Mouse (Mus musculus) heart, postnatal 25 days (tissue): Measurements from ENCODE around the gene Dzip1. TPM values are rescaled to one million over a fixed set of nuclear protein-coding genes. Genes with fewer than 3 reads are reported as not detected.

Source experiments
- DNase-seq: peaks from one replicate; pipeline ENCODE4 v3.0.0; 2022; ENCODE audit warnings: low spot score
- intact Hi-C: fragments of 180-260 bp; cut with DNase I; formaldehyde crosslinking; loops from one replicate; pipeline ENCODE4 v1.15.1; 2025
- total RNA-seq, 2 experiments: library from RNA; stranded (reverse); gene quantifications; 2 replicates each; pipeline ENCODE4 v1.2.3; 2021

The Dzip1 gene
- total RNA-seq: 1 to 10 TPM; 2.2 to 2.3 TPM

DNA sequence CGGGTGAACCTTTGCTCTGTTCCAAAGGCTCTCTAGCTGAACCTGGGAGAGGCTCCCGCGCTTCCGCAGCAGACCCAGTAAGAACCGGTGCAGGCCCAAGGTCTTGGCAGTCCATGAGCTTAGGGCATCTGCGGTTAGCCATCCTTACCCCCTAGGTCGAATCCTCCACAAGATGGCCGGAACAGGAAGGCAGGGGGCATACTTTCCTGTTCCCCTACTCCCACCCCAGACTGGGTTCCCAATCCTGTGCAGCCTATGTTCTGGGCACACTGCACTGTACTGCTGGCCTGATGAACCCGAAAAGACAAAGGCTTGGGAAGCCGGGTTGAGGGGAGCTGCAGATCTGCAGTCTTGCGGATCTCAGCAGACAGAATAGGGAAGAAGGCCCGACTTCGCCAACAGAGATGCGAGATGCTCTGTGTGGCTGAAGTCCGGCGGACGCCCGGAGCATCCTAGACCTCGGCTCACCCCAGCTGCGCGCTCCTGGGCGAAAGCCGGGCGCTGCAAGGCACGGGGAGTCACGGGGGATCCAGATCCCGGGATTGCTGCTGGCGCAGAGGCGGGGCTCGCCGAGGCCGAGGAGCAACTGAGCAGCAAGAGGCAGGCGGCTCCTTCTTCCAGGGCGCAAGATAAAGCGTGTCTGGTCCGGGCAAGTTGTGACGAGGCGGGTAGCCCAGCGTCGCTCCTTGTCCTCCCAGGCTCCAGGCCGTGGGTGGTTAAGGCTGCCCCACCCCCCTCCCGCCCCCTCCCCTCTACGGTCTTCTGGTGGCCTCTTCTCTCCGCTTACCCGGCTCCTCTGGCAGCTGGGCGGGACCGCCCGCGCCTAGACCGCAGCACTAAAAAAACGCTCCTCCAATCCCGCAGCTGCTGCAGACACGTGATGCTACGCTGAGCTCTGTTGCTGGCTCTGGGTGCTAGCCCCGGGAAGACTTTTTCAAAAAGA lies at the start of gene Dzip1:
Dzip1 (minus strand) TSS at position 788 of the 943 bp plus-strand sequence.
- intact Hi-C loops: no loop called here
- peak; percentile 46 for DNase-seq

DNA sequence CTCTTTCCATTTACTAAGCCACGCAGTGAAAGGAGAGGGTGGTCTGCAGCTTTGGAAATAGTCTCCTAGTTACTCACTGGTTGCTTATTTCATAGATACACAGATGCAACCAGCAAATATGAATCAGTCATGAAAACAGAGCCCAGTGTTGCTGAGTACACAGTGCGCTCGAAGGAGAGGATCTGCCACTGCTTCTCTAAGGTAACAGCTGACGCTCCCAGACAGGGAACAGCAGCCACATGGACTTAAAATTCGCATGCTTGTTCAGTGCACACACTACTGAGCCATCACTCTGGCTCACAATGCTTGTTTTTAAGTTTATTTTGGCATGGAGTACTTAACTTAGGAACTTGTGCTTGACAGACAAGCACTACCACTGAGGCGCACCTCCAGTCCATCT lies 47.0 kb upstream of the Dzip1 start:
- intact Hi-C loops: no loop called here
- DNase-seq: no peak

DNA sequence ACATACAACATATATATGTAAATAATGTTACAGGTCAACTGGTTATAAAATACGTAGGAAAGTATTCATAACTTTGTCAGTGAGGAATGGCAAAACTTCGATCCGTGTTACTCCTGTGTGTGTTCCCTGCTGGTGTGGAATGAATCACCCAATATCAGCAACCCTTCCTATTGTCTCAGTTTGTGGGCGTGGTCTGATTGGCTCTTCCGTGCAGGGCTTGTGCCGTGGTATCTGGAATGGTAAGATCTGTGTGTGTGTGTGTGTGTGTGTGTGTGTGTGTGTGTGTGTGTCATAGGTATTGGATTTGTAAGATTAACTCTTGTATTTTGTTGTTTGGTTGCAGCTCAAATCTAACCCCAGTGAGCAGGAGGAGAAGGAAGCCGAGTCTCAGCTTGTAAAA lies 42.4 kb upstream of the Dzip1 start:
- DNase-seq: no peak
- intact Hi-C loops: no loop called here

DNA sequence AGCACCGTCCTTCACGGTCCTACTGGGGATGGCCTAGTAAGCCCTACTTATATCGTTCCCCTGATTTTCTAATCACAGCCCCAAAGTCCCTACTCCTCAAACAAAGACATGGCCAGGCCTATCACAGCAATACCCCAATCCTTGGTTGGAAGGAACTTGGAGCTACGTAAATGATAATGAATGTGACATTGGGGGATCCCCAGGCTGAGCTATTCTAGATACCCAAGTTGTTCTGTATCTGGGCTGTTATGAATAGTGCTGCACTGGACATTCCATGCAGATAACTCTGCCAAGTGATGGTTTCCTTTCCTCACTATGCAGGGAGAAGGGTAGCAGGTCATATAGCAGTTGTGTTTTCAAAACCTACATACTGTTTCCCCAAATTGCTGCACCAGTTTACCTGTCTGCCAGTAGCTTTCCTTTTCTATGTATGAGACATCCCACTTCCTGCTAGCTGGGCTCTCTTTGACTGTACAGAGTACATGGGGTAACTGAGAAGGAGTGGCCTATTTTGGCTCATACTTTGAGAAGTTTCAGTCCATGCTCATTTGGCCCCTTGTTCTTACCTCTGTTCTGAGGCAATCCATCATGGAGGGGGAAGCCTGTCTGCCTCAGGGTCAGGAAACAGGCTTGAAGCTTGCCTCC lies 40.2 kb upstream of the Dzip1 start:
- intact Hi-C loops: no loop called here
- no peak for DNase-seq

- DNase-seq: no peak
- intact Hi-C loops: no loop called here
Observed at GRCm38 (mm10) chr14:118958010-118958409, 32.8 kb upstream of the Dzip1 start.

GRCm38 (mm10) chr14:118951912-118952583 lies 26.8 kb upstream of the Dzip1 start:
- no peak for DNase-seq
- intact Hi-C loops: no loop called here

GRCm38 (mm10) chr14:118948841-118949240 lies 23.6 kb upstream of the Dzip1 start:
- intact Hi-C loops: loop anchor here (5.0 kb wide), 1 partner anchor 37 kb away; no protein-coding TSS in a partner anchor
- DNase-seq: no peak

- no peak for DNase-seq
- intact Hi-C loops: loop anchor here (5.0 kb wide), 1 partner anchor 32 kb away; no protein-coding TSS in a partner anchor
Observed at GRCm38 (mm10) chr14:118944702-118945101, 19.4 kb upstream of the Dzip1 start.

GRCm38 (mm10) chr14:118942076-118942475 lies 16.8 kb upstream of the Dzip1 start:
- intact Hi-C loops: no loop called here
- DNase-seq: no peak

GRCm38 (mm10) chr14:118940796-118941495 lies 15.7 kb upstream of the Dzip1 start:
- no peak for DNase-seq
- intact Hi-C loops: no loop called here

DNA sequence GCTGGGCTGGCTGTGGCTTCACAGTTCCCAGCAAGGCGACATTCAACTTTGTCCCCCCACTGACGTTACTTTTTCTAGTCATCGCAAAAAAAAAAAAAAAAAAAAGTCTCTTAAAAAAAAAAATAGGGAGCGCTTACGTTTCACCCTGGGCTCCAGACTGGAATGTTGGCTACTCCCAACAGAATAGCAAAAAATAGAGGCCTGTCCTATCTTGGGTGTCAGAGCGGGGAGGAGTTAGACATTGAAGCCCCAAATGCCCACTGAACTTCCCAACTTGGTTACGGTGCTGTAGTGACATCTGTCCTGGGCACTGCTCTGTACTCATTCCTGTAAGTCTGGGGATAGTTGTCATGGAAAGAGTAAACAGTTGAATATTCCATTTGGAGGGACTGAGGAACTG lies 13.3 kb upstream of the Dzip1 start:
- DNase-seq: no peak
- intact Hi-C loops: loop anchor here (5.0 kb wide), 1 partner anchor 69 kb away; no protein-coding TSS in a partner anchor

DNA sequence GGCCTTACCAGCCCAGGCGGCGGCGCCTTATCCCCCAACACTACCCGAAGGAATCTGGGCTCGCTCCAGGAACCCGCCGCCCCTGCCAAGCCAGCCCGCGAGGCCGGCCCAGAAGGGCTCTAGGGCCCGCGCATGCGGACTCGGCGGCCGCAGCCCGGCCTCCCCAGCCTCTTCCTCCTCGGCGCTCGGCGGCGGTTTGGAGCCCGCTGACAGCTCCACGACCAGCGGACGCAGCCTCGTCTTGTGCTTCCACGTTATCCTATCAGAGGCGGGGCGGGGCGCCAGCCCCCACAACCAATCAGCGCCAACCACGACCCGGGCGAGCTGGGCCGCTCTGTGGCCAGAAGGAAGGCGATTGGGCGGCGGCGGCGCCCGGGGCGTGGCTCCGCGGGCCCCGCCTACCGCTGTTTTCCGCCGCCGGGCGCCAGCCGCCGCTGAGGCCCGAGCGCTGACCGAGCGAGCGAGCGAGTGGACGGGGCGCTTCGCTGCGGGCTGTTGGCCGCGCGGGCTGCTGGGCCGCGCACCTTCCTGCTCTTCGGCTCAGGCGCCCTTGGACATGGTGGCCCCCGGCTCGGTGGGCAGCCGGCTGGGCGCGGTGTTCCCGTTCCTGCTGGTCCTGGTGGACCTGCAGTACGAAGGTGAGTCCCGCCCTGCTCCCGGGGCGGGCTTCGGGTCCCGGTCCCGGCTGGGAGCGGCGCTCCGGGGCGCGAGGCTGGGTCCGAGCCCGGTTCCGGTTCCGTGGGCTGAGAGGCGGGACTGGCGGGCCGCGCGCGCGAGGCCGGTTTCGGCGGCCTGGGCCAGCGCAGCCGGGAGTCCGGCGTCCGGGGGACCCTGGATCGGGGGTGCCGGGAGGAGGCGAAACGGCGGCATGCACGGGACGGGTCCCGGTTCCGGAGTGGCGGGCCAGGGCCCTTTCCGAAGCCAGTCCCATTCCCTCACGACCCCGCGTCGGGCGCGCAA lies 12.6 kb upstream of the Dzip1 start, which contains the start of gene Dnajc3:
Dnajc3 (plus strand) TSS at position 444 of the 960 bp plus-strand sequence.
- intact Hi-C loops: loop anchor here (5.0 kb wide), 1 partner anchor 69 kb away; no protein-coding TSS in a partner anchor
- DNase-seq: peak; percentile 100

DNA sequence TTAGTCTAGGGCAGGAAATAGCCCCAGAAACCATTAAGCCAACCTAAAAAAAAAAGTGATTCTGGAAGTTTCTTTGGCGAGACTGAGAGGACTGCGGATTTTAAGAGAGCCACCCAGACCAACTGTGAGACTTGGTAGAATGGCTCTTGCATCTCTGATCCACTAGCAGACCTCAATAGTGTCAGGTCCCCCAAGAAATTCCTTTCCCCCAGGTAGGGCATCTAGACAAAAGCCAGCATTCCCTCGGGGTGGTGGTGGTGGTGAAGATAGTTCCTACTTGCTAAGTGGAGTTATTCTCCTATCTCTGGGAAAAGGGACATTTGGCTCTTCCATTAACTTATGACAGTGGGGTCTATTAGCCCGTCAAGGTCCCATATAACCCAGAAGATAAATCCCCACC lies 11.7 kb upstream of the Dzip1 start:
- intact Hi-C loops: loop anchor here (5.0 kb wide), 1 partner anchor 70 kb away; no protein-coding TSS in a partner anchor
- no peak for DNase-seq

DNA sequence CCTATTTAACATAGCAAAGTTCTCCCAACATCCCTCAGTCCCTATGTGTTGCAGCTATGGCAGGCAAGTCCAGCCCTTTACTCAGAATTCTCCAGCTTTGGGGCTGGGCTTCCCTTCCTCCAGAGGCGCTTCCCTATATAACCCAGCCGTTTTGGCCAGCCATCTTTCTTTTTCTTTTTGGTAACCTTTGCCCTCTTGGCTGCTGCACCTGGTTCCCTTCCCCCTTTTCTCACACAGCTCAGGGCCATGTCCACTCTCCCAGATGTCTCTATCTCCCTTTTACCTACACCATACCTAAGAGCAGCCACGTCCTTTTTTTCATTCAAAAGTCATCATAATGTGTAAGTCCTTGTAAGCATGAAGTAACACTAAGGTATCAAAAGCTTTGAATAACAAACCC lies 11.0 kb upstream of the Dzip1 start:
- intact Hi-C loops: loop anchor here (5.0 kb wide), 1 partner anchor 71 kb away; no protein-coding TSS in a partner anchor
- no peak for DNase-seq

GRCm38 (mm10) chr14:118934686-118935085 lies 9.4 kb upstream of the Dzip1 start:
- DNase-seq: no peak
- intact Hi-C loops: loop anchor here (5.0 kb wide), 1 partner anchor 73 kb away; no protein-coding TSS in a partner anchor

DNA sequence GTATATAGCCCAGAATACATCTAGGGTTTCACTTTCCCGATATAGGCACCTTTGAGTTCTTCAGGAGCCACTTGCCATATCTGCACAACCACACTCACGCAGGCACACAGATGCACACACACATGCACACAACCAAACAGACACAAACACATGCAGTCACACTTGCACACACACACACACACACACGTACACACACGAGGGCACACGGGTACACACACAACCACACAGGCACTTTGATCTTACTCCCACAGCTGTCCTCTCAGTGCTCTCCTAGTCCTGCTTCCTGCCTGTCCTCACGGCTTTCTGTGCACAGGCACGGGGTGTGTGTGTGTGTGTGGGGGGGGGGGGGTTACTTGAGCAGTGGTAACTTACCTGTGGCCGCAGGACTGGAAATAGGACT lies 7.7 kb upstream of the Dzip1 start:
- no peak for DNase-seq
- intact Hi-C loops: no loop called here

- DNase-seq: no peak
- intact Hi-C loops: no loop called here
Observed at GRCm38 (mm10) chr14:118931181-118931580, 5.9 kb upstream of the Dzip1 start.

DNA sequence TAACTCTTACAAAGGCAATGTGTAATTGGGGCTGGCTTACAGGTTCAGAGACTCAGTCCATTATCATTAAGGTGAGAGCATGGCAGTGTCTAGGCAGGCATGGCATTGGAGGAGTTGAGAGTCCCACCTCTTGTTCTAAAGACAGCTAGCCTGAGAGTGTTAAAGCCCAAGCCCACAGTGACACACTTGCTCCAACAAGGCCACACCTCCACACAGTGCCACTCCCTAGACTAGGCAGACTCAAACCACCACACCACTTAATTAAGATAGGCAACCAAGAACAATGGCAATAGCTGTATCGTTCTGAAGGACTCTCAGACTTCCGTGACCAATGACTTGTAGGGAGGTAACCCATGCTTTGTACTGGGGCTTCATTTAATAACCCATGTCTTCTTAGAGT lies 5.5 kb upstream of the Dzip1 start:
- DNase-seq: no peak

More for the DNA sequence above, 5.5 kb upstream of the Dzip1 start:
- intact Hi-C loops: no loop called here
